ENCODE assay signal across 7 mouse cellular contexts in genomic region chr8:111258010-111258630, GRCm38 (mm10). TPM values are rescaled to one million over a fixed set of nuclear protein-coding genes. Genes with fewer than 3 reads are reported as not detected.
DNase-seq lines count a peak whose midpoint lies in the region; ATAC-seq and TF ChIP-seq lines count a peak whose summit lies in the region.

No protein-coding gene starts in this region.

- peak; percentile 13 for DNase-seq in retina, adult 2 months (ENCODE audit: low read depth, low spot score)
- no peak for DNase-seq in retina, postnatal 1 day
- no peak for DNase-seq in ovary, postnatal 10 days (ENCODE audit: low spot score)
- DNase-seq in lung, postnatal 25 days (ENCODE audit: low spot score) = no peak

- H3K27ac ChIP-seq in embryonic facial prominence, embryonic 12.5 days = peak overlapping the region; percentile 99
- peak overlapping the region; percentile 100 for H3K27ac ChIP-seq in intestine, embryonic 16.5 days (ENCODE audit: low read length)

- peak; percentile 11; the same call in 1 of the 2 replicates for ATAC-seq in embryonic facial prominence, embryonic 12.5 days (ENCODE audit: insufficient number of reproducible peaks, insufficient read depth, low FRiP score, low TSS enrichment)
- peak; percentile 62 for ATAC-seq in intestine, embryonic 16.5 days

- H3K79me2 ChIP-seq in myocyte (ENCODE audit: control insufficient read depth, insufficient read depth) = peaks cover 51% of the 10 kb centered on the region

- H3K4me1 ChIP-seq in embryonic facial prominence, embryonic 12.5 days = peaks cover 7% of the 10 kb centered on the region
- peaks cover 2% of the 10 kb centered on the region; the same call in 1 of the 2 replicates for H3K4me1 ChIP-seq in intestine, embryonic 16.5 days (ENCODE audit: control insufficient read depth, insufficient read depth, low read length)

- H3ac ChIP-seq in myocyte (ENCODE audit: control insufficient read depth, insufficient read length) = peak overlapping the region; percentile 51

- no peaks in the 10 kb centered on the region for H3K9me3 ChIP-seq in embryonic facial prominence, embryonic 12.5 days
- H3K9me3 ChIP-seq in intestine, embryonic 16.5 days (ENCODE audit: control insufficient read depth, low read length) = no peaks in the 10 kb centered on the region

- peak overlapping the region; percentile 51 for H3K4me2 ChIP-seq in embryonic facial prominence, embryonic 12.5 days (replicated peaks)
- H3K4me2 ChIP-seq in intestine, embryonic 16.5 days (ENCODE audit: low read depth, low read length) = peak overlapping the region; percentile 41
- H3K4me2 ChIP-seq in myocyte (ENCODE audit: low read depth) = peak overlapping the region; percentile 75

- H3K9ac ChIP-seq in embryonic facial prominence, embryonic 12.5 days = peak overlapping the region; percentile 96
- peak overlapping the region; percentile 95 for H3K9ac ChIP-seq in intestine, embryonic 16.5 days (ENCODE audit: low read depth, low read length)

- no peaks in the 10 kb centered on the region; the same call in 1 of the 2 replicates for H3K36me3 ChIP-seq in embryonic facial prominence, embryonic 12.5 days
- no peaks in the 10 kb centered on the region for H3K36me3 ChIP-seq in intestine, embryonic 16.5 days (ENCODE audit: control insufficient read depth, insufficient read depth, low read length)
- no peaks in the 10 kb centered on the region for H3K36me3 ChIP-seq in myocyte (ENCODE audit: control insufficient read depth, insufficient read depth)

- WGBS in embryonic facial prominence, embryonic 12.5 days = 1% methylated on average over 25 of the region's 26 CpGs
- under 1% methylated on average over 26 of the region's 26 CpGs for WGBS in intestine, embryonic 16.5 days

- H3K4me3 ChIP-seq in embryonic facial prominence, embryonic 12.5 days = peak overlapping the region; percentile 86
- peak overlapping the region; percentile 88 for H3K4me3 ChIP-seq in intestine, embryonic 16.5 days (ENCODE audit: low read length)
- H3K4me3 ChIP-seq in myocyte = peak overlapping the region; percentile 76

- TF ChIP-seq POLR2A in myocyte (IDR thresholded peaks at IDR 0.05; ENCODE audit: insufficient read length, low read depth) = no peak

- no peaks in the 10 kb centered on the region for H3K27me3 ChIP-seq in embryonic facial prominence, embryonic 12.5 days
- H3K27me3 ChIP-seq in intestine, embryonic 16.5 days (replicated peaks; ENCODE audit: control insufficient read depth, insufficient read depth, low read length) = no peaks in the 10 kb centered on the region
- H3K27me3 ChIP-seq in myocyte (ENCODE audit: control insufficient read depth, insufficient read depth, insufficient read length) = no peaks in the 10 kb centered on the region

TF ChIP-seq in myocyte, 11 proteins besides CTCF, POLR2A, EP300 and RAD21:
- TF ChIP-seq POLR2AphosphoS2 (IDR thresholded peaks at IDR 0.05; ENCODE audit: insufficient read length, low read depth) = no peak
- no peak for TF ChIP-seq E2F4 (IDR thresholded peaks at IDR 0.05; ENCODE audit: insufficient read depth)
- no peak for TF ChIP-seq SRF (IDR thresholded peaks at IDR 0.05; ENCODE audit: control insufficient read depth, insufficient read length, low read depth)
- no peak for TF ChIP-seq CEBPB (IDR thresholded peaks at IDR 0.05; ENCODE audit: insufficient read depth, poor library complexity, severe bottlenecking)
- no peak for TF ChIP-seq MYOG (IDR thresholded peaks at IDR 0.05; ENCODE audit: control insufficient read depth in 1 of 3, insufficient read depth in 1 of 3, insufficient read length in 2 of 3, low read depth in 2 of 3)
- no peak for TF ChIP-seq REST (IDR thresholded peaks at IDR 0.05; ENCODE audit: insufficient read depth, insufficient read length)
- no peak for TF ChIP-seq MAX (IDR thresholded peaks at IDR 0.05; ENCODE audit: low read depth)
- no peak for TF ChIP-seq MYOD1 (IDR thresholded peaks at IDR 0.05; ENCODE audit: control insufficient read depth in 1 of 3, insufficient read length in 2 of 3, low read depth in 2 of 3)
- TF ChIP-seq TCF12 (IDR thresholded peaks at IDR 0.05; ENCODE audit: insufficient read depth, poor library complexity, severe bottlenecking) = no peak
- TF ChIP-seq TCF3 (IDR thresholded peaks at IDR 0.05; ENCODE audit: insufficient read length, low read depth) = no peak

RNA-seq across cellular contexts. Expression of gene Glg1, which starts 0.9 kb away (rescaled TPM):
- polyA plus RNA-seq in embryonic facial prominence, embryonic 12.5 days (2016; fragmentation: Nextera tagmentation; extraction: Ambion mirVana) = 95.2 and 97.6 TPM in 2 replicates
- polyA plus RNA-seq in intestine, embryonic 16.5 days (2015; fragmentation: Nextera tagmentation; extraction: Ambion mirVana) = 43.7 and 48.5 TPM in 2 replicates
- polyA plus RNA-seq in myocyte (2012; fragmentation: generic; extraction: Trizol) = 39.1 TPM

RNA-seq across cellular contexts. Expression of gene Rfwd3, which starts 41.9 kb away (rescaled TPM):
- polyA plus RNA-seq in embryonic facial prominence, embryonic 12.5 days (2016; fragmentation: Nextera tagmentation; extraction: Ambion mirVana) = 67.8 and 68.4 TPM in 2 replicates
- polyA plus RNA-seq in intestine, embryonic 16.5 days (2015; fragmentation: Nextera tagmentation; extraction: Ambion mirVana) = 44.7 and 46.4 TPM in 2 replicates
- polyA plus RNA-seq in myocyte (2012; fragmentation: generic; extraction: Trizol) = 9.0 TPM
